Mouse (Mus musculus) heart, adult 18-20 months (tissue): ENCODE data around the gene Gm10139. TPM values are rescaled to one million over a fixed set of nuclear protein-coding genes. Genes with fewer than 3 reads are reported as not detected.
"Not testable (repeated sequence)": the region's sequence is repeated elsewhere in the genome, so short reads cannot be mapped to it uniquely, and the experiment has no call there.

Source experiments
- DNase-seq, 2 experiments: peaks; one replicate each; pipeline ENCODE4 v3.0.0; 2021 to 2022; ENCODE audit warnings: mixed read lengths in 1 of 2
- long read RNA-seq, 2 experiments: library from polyadenylated mRNA; stranded (forward); transcript quantifications; one replicate each; pipeline ENCODE4 v2.0.0; 2021
- total RNA-seq, 2 experiments: library from RNA; stranded (reverse); gene quantifications; 2 replicates each; pipeline ENCODE4 v1.2.3; 2021

Gene Gm10139
- total RNA-seq: not detected
- long read RNA-seq, experiment 1: 0 reads
- long read RNA-seq, experiment 2: 0 reads

DNA sequence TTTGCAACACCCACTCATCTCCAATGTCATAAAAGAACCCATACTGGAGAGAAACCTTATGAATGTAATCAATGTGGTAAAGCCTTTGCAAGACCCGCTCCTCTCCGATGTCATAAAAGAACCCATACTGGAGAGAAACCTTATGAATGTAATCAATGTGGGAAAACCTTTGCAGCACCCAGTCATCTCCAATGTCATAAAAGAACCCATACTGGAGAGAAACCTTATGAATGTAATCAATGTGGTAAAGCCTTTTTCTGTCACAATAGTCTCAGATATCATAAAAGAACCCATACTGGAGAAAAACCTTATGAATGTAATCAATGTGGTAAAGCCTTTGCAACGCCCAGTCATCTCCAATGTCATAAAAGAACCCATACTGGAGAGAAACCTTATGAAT is at the start of gene Gm10139:
Gm10139 (plus strand) TSS at position 301 of the 400 bp plus-strand sequence.
- not testable (repeated sequence) for DNase-seq

DNA sequence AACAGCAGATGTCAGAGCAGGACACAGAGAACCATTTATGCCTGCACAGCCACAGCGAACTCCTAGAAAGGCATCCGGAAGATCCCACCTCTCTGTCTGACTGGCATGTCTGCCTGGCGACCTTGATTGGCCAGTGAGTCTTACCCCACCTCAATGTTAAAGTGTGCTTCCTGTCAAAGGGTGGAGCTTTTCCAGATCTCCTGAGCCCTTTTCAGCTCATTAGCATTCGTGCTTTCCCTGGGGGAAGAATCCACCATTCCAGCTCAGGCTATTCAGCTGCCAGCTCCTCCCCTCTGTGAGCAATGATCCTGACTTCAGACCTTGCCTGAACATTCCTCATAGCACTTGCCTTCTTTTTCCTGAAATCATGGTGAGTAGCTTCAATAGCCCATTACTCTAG is 45.2 kb downstream of the Gm10139 start:
- not testable (repeated sequence) for DNase-seq

Other genes with a start within 250 kb of the Gm10139 start
- gene Zfp369, start 233.9 kb upstream of the Gm10139 start, total RNA-seq: 10 to 100 TPM; 20.7 to 22.6 TPM